Mouse (Mus musculus): ENCODE results near the gene Gtpbp3.

- TF ChIP-seq CTCF (IDR thresholded peaks at IDR 0.05; ENCODE audit: extremely low read depth, insufficient read depth, low read length) (no peak), POLR2A (IDR thresholded peaks at IDR 0.05; ENCODE audit: extremely low read depth, insufficient read depth, low read length) (no peak)
Measured at GRCm38 (mm10) chr8:71470913-71471255, 17.0 kb upstream of the Gtpbp3 start.

All from cortical plate, adult 2 months (tissue).